Mouse (Mus musculus) forebrain, embryonic 14.5 days (tissue): Measurements from ENCODE around the gene Meis2. TPM values are rescaled to one million over a fixed set of nuclear protein-coding genes. Genes with fewer than 3 reads are reported as not detected.

ENCODE experiments used
- ATAC-seq: fragments of 200-750 bp; cut with Nextera tagmentation; 2 replicates; pipeline ENCODE4 v1.8.0; 2017; ENCODE audit warnings: mild to moderate bottlenecking, moderate library complexity
- DNase-seq: peaks from one replicate; pipeline ENCODE4 v3.0.0-alpha.2; 2015; ENCODE audit warnings: low spot score
- H3K27ac ChIP-seq: fragments of 300-500 bp; sonication (generic); 2 replicates; pipeline ENCODE4 v1.5.1; 2014; ENCODE audit warnings: low read depth, mild to moderate bottlenecking, control low read depth, low read length, moderate library complexity
- H3K27me3 ChIP-seq: fragments of 300-500 bp; sonication (generic); replicated peaks from 2 replicates; pipeline ENCODE4 v1.6.1; 2014; ENCODE audit warnings: low read length, control low read depth, mixed read lengths; ENCODE audit not compliant: control insufficient read depth, insufficient read depth
- H3K36me3 ChIP-seq: fragments of 300-500 bp; sonication (generic); 2 replicates; pipeline ENCODE4 v1.6.1; 2014; ENCODE audit warnings: low read length, control low read depth; ENCODE audit not compliant: control insufficient read depth, insufficient read depth
- H3K4me1 ChIP-seq: fragments of 300-500 bp; sonication (generic); 2 replicates; pipeline ENCODE4 v1.6.1; 2014; ENCODE audit warnings: antibody characterized with exemption, low read length, control low read depth; ENCODE audit not compliant: control insufficient read depth, insufficient read depth
- H3K4me2 ChIP-seq: fragments of 300-500 bp; sonication (generic); 2 replicates; pipeline ENCODE4 v1.6.1; 2014; ENCODE audit warnings: mild to moderate bottlenecking, control low read depth, low read length
- H3K4me3 ChIP-seq: fragments of 300-500 bp; sonication (generic); 2 replicates; pipeline ENCODE4 v1.5.1; 2014; ENCODE audit warnings: low read depth, low read length, control low read depth
- H3K9ac ChIP-seq: fragments of 300-500 bp; sonication (generic); 2 replicates; pipeline ENCODE4 v1.6.1; 2014; ENCODE audit warnings: mild to moderate bottlenecking, low read length, control low read depth, moderate library complexity
- H3K9me3 ChIP-seq: fragments of 300-500 bp; sonication (generic); replicated peaks from 2 replicates; pipeline ENCODE4 v1.6.1; 2016; ENCODE audit warnings: low read length, control low read depth, mixed read lengths; ENCODE audit not compliant: control insufficient read depth
- WGBS: fragments of 180-500 bp; shearing (Covaris S2); extraction: QIAGEN DNeasy Blood & Tissue Kit; methylation state at CpG from one replicate; pipeline ENCODE4 v1.1.7; 2014; 5-methylcytosine and 5-hydroxymethylcytosine counted together
- polyA plus RNA-seq: library from polyadenylated mRNA; unstranded; fragments of >200 nt; fragmentation: Nextera tagmentation; extraction: Ambion mirVana; gene quantifications from 2 replicates; pipeline ENCODE4 v1.2.1, GENCODE M21; 2014

Gene Meis2
- polyA plus RNA-seq, 1 experiment from 2014 or later = 99.1 TPM

- H3K4me3 ChIP-seq = peak overlapping the region; percentile 7; the same call in 1 of the 2 replicates
- peak overlapping the region; percentile 29 for H3K9ac ChIP-seq
Observed at GRCm38 (mm10) chr2:116051906-116052614, 13.6 kb downstream of the Meis2 start.

GRCm38 (mm10) chr2:116049710-116050109 lies 15.9 kb downstream of the Meis2 start:
- 90% methylated on average over 9 of the region's 9 CpGs for WGBS
- Histone ChIP-seq H3K27me3 (no peaks in the 10 kb centered on the region), H3K4me1 (peaks cover 44% of the 10 kb centered on the region), H3K4me3 (no peak overlapping the region), H3K27ac (no peak overlapping the region), H3K36me3 (peaks cover 46% of the 10 kb centered on the region), H3K9me3 (no peaks in the 10 kb centered on the region), H3K4me2 (peak overlapping the region; percentile 18; the same call in 1 of the 2 replicates), H3K9ac (no peak overlapping the region)
- DNase-seq = no peak
- ATAC-seq = no peak

More at GRCm38 (mm10) chr2:116051906-116052614, 13.6 kb downstream of the Meis2 start:
- Histone ChIP-seq H3K27me3 (no peaks in the 10 kb centered on the region), H3K4me2 (peak overlapping the region; percentile 39), H3K4me1 (peaks cover 39% of the 10 kb centered on the region), H3K36me3 (peaks cover 37% of the 10 kb centered on the region), H3K9me3 (no peaks in the 10 kb centered on the region), H3K27ac (peak overlapping the region; percentile 22; the same call in 1 of the 2 replicates)
- no peak for ATAC-seq
- WGBS = 21% methylated on average over 9 of the region's 9 CpGs
- DNase-seq = peak; percentile 49

- Histone ChIP-seq H3K4me1 (peaks cover 52% of the 10 kb centered on the region), H3K27ac (no peak overlapping the region), H3K9ac (no peak overlapping the region), H3K9me3 (no peaks in the 10 kb centered on the region), H3K4me2 (no peak overlapping the region), H3K36me3 (peaks cover 43% of the 10 kb centered on the region), H3K27me3 (no peaks in the 10 kb centered on the region), H3K4me3 (no peak overlapping the region)
- DNase-seq = no peak
- WGBS = 86% methylated on average over 8 of the region's 8 CpGs
- no peak for ATAC-seq
Observed at GRCm38 (mm10) chr2:116047365-116047764, 18.3 kb downstream of the Meis2 start.

- H3K27me3 ChIP-seq = no peaks in the 10 kb centered on the region
- peak overlapping the region; percentile 63; the same call in 1 of the 2 replicates for H3K27ac ChIP-seq
- peaks cover 54% of the 10 kb centered on the region for H3K4me1 ChIP-seq
- peaks cover 47% of the 10 kb centered on the region for H3K36me3 ChIP-seq
- peak overlapping the region; percentile 33 for H3K4me2 ChIP-seq
- DNase-seq (peak; percentile 75), ATAC-seq (peak; percentile 19; the same call in 1 of the 2 replicates)
- no peak overlapping the region for H3K4me3 ChIP-seq
- no peaks in the 10 kb centered on the region for H3K9me3 ChIP-seq
- 18% methylated on average over 7 of the region's 7 CpGs for WGBS
- H3K9ac ChIP-seq = peak overlapping the region; percentile 29; the same call in 1 of the 2 replicates
Observed at GRCm38 (mm10) chr2:116045048-116045447, 20.6 kb downstream of the Meis2 start.

GRCm38 (mm10) chr2:116042934-116043698 lies 22.5 kb downstream of the Meis2 start:
- Histone ChIP-seq H3K36me3 (peaks cover 40% of the 10 kb centered on the region), H3K4me1 (peaks cover 49% of the 10 kb centered on the region), H3K9ac (peak overlapping the region; percentile 45; the same call in 1 of the 2 replicates), H3K27ac (peak overlapping the region; percentile 79), H3K9me3 (no peaks in the 10 kb centered on the region), H3K4me2 (peak overlapping the region; percentile 27), H3K27me3 (no peaks in the 10 kb centered on the region), H3K4me3 (no peak overlapping the region)
- ATAC-seq (peak; percentile 76), DNase-seq (peak; percentile 78)
- WGBS = 8% methylated on average over 12 of the region's 12 CpGs

GRCm38 (mm10) chr2:116042447-116042846 lies 23.2 kb downstream of the Meis2 start:
- no peak overlapping the region for H3K4me3 ChIP-seq
- H3K4me2 ChIP-seq = peak overlapping the region; percentile 27
- peak; percentile 67 for ATAC-seq
- peak; percentile 73 for DNase-seq
- H3K36me3 ChIP-seq = peaks cover 38% of the 10 kb centered on the region
- H3K9ac ChIP-seq = peak overlapping the region; percentile 45; the same call in 1 of the 2 replicates
- peaks cover 46% of the 10 kb centered on the region for H3K4me1 ChIP-seq
- no peaks in the 10 kb centered on the region for H3K27me3 ChIP-seq
- WGBS = 31% methylated on average over 9 of the region's 9 CpGs
- peak overlapping the region; percentile 79 for H3K27ac ChIP-seq
- no peaks in the 10 kb centered on the region for H3K9me3 ChIP-seq

- WGBS = 59% methylated on average over 9 of the region's 9 CpGs
- Histone ChIP-seq H3K9me3 (no peaks in the 10 kb centered on the region), H3K9ac (no peak overlapping the region), H3K4me3 (no peak overlapping the region), H3K27ac (peak overlapping the region; percentile 79; the same call in 1 of the 2 replicates), H3K27me3 (no peaks in the 10 kb centered on the region), H3K4me2 (peak overlapping the region; percentile 27; the same call in 1 of the 2 replicates), H3K36me3 (peaks cover 36% of the 10 kb centered on the region), H3K4me1 (peaks cover 42% of the 10 kb centered on the region)
- DNase-seq = no peak
- ATAC-seq = no peak
Observed at GRCm38 (mm10) chr2:116041683-116042262, 23.9 kb downstream of the Meis2 start.

GRCm38 (mm10) chr2:116035345-116035744 lies 30.3 kb downstream of the Meis2 start:
- Histone ChIP-seq H3K4me3 (no peak overlapping the region), H3K4me2 (no peak overlapping the region), H3K36me3 (peaks cover 50% of the 10 kb centered on the region), H3K9ac (no peak overlapping the region), H3K27ac (no peak overlapping the region), H3K4me1 (peaks cover 16% of the 10 kb centered on the region), H3K9me3 (no peaks in the 10 kb centered on the region), H3K27me3 (no peaks in the 10 kb centered on the region)
- 6% methylated on average over 5 of the region's 5 CpGs for WGBS
- ATAC-seq (no peak), DNase-seq (no peak)
